Mouse (Mus musculus) kidney, adult 18-20 months (tissue): Measurements from ENCODE around the gene Duox2.
"Not testable (repeated sequence)": the region's sequence is repeated elsewhere in the genome, so short reads cannot be mapped to it uniquely, and the experiment has no call there.

Experiments
- DNase-seq: peaks from one replicate; pipeline ENCODE4 v3.0.0; 2021

Gene Duox2

DNA sequence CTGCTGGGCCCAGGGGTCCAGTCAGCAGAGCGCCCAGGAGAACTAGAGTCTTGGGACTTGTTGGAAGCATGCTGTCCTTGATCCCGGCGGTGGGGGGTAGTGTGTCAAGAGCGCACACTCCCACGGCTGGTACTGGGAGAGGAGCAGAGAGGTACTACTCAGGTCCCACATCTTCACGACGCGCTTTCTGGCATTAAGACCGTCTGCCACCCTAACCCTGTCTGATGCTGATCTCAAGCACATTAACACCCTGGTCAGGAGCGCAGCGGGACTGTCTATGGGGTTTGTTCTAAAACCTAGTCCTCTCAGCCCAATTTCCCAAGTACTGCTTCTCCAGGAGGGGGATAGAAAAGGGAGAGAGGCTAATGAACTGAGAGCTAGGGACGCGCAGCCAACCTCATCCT, at the start of gene Duox2:
Gene Duox2 (minus strand): TSS at position 354 of the 404 bp plus-strand sequence.
- DNase-seq: no peak

DNA sequence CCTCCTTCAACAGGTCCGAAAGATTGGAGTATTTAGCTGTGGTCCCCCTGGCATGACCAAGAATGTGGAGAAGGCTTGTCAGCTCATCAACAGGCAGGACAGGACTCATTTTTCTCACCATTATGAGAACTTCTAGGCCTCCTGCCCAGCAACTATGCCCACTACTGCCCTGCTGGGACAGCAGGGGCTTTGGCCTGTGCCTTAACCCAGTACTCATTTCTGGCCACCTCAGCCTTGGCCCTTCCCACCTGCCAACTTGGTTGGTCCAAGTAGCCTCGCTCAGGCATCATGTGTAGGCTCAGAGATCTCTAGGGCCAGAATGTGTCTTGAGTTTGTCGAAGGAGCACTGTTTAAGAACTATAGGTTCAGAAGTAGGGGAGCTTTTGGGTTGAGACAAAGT, 49.0 kb upstream of the Duox2 start:
- DNase-seq: no peak

DNA sequence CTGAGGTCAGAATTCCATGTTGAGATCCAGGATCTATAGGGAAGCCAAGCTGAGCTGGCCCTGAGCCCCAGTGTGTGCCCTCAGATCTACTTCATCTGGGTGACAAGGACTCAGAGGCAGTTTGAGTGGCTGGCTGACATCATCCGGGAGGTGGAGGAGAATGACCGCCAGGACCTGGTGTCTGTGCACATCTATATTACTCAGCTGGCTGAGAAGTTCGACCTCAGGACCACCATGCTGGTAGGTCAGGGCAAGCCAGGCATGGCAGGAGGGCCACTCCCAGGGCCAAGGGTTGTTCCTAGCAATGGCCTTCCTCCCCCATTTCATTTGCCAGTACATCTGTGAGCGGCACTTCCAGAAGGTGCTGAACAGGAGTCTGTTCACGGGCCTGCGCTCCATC, 47.9 kb upstream of the Duox2 start:
- not testable (repeated sequence) for DNase-seq

DNA sequence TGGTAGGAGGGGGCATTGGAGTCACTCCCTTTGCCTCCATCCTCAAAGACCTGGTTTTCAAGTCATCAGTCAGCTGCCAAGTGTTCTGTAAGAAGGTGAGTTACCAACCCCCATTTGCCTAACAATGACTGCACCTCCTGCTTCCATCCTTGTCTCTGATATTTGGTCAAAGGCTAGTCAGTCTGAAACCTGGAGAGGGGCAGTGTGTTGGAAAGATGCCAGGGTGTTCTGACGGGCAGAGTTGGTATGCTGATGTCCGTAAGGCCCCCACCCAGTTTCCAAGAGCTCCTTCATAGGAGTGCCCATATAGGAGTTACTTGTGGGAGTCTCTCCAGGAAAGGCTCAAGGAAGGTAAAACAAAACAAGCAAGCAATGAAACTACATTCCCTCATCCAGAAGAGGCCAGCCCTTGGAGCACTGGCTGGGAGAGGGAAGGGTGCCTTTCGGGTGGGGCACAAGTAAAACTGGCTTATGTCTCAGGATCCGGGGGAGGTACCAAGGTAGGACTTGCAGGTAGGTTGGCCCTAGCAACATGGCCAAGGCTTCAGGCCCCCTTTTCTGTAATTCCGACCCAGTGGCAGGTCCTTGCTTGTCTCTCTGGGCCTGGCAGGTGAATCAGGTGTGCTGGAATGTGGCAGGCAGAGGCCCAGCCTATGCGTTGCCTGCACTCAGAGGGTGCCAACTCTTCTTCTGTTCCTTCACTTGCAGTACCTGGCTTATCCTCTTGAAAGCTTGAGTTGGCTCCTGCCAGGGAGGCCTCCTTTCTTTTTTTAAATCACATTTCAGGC, 47.1 kb upstream of the Duox2 start:
- no peak for DNase-seq

DNA sequence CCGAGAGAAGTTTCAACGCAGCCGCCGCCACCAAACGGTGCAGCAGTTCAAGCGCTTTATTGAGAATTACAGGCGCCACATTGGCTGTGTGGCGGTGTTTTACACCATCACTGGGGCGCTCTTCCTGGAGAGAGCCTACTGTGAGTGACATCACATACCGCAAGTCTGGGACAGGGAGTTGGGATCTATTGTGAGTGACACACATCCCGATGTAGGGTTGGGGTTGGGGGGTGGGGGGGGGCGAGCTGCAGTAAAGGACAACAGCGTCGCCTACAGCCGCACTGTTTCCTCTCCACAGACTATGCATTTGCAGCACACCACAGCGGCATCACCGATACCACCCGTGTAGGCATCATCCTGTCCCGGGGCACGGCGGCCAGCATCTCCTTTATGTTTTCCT, 39.0 kb upstream of the Duox2 start:
- DNase-seq: no peak

DNA sequence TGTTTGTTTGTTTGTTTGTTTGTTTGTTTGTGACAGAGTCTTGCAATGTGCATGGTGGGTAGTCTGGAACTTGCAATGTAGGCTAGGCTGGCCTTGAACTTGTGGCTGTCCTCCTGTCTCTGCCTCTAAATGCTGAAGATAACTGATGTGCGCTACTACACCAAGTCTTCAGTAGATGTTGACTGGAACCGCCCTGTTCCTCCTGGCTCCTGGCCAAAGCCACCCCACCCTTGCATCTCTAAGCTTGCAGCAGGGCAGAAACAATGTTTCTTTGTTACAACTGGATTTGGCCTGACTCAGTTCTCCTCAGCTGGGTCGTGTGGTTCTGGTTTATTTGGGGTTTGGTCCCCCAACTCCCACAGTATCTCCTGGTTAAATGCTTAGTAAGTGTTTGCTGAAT, 35.9 kb upstream of the Duox2 start:
- DNase-seq: no peak

DNA sequence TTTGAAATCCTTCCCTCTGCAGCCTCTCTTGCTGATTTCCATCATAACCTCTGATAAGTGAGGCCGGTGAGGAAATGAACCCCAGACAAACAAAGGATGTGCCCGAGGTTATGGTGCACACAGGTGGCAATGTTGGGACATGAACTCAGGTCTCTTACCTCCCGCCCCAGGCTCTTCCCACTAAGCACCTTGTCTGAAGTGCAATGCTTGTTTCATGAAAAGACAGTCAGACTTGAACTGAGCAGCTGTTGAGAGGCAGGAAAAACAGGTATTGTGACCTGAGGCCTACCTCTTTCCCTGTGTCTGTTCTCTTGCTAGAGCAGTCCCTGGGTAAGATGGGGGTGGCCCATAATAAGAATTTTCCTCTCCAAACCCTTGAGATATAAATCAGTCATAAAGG, 34.0 kb upstream of the Duox2 start:
- DNase-seq: no peak

DNA sequence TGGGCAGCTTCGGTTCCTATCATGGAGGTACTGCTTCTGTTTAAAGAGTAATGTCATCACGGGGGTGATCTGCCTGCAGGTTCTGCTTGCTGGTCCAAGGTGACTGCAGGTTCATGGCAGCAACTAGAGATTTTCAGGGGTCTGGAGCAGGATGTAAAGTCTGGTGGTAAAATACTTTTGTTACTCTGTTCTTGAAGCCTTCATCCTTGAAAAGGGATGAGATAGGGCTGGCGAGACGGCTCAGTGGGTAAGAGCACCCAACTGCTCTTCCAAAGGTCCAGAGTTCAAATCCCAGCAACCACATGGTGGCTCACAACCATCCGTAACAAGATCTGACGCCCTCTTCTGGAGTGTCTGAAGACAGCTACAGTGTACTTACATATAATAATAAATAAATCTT, 32.1 kb upstream of the Duox2 start:
- not testable (repeated sequence) for DNase-seq

DNA sequence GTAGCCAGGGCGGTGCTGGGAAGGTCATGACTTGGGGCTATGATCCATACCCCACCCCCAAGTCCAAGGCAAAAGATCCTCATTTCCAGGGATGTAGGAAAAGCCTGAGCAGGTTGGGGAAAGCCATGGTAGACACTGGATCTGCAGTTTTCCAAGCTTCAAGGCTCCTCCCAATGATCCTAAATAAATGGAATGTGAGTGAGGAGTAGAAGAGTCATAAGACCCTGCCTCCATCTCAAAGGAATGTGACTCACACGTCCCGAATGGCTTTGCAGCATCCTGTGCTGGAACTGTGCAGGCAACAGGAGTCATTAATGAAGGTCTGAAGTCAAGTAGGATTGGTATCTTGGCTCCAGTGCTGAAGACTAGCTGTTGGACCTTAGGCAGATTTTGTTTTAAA, 29.7 kb upstream of the Duox2 start:
- no peak for DNase-seq

DNA sequence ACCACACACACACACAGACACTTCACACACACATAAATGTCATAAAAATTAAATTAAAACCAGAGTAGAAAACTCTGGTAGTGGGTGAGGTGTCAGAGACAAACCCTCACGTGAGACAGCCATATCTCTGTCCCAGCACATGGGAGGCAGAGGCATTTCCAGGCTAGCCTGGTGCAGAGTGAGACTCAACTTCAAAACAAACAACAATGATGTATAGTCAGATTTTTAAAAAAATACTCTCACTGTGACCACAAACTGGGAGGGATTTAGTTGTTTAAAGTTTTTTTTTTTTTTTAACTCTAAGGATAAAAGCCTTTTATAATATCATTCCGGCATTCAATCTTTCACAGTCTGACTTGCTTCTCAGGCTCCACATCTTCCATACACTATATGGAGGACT, 27.1 kb upstream of the Duox2 start:
- no peak for DNase-seq

DNA sequence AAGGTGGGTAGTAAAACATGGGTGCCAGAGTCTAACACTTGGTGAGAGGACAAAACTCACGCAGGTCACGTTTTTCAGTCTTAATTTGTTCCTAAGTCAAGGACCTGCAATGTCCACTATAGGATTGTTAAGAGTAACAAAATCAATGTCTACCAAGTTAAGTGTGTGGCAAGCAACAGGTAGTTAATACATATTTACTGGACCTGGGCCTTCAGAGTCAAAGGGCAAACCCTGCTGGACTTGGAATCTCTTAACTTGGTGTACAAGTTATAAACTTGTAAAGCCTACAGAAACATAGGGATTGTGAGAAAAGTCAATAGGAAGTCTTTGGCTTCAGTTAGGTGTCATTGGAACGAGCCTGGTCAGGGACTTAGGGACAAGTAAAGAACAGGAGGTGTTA, 26.3 kb upstream of the Duox2 start:
- no peak for DNase-seq

DNA sequence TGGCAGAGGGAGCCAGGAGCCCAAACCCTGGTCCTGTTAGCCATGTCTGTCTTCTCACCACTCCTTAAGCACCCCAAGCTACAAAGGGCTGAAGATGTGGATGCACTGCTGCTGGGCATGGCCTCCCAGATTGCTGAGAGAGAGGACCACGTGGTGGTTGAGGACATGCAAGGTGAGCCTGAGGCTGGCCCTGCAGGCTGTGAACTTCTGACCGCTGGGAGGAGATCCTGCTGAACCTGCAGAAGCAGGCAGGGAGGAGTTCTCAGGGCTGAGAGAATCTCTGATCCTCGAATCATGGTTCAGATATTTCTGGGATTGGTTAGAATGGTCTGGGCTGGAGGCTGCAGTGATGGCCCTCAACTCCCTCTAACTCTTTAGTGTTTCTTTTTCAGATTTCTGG, 25.7 kb upstream of the Duox2 start:
- DNase-seq: no peak

DNA sequence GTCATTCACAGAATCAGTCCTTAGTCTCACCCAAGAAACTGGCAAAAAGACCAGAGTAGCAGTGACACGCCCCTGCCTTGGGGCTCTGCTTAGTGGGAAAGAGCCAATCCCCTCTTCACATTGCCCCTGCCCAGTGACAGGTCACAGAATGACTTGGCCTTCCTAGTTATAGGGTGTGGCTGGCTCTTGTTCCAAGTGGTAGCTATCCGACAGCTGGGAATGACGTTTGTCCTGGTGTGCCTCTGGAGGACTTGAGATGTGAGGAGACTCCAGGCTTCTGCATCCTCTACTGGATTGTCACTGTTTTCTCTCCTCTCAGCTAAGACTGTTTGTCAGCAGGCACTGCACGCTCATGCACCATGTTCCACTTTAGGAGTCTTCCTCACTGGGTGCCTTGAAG, 19.1 kb upstream of the Duox2 start:
- no peak for DNase-seq

DNA sequence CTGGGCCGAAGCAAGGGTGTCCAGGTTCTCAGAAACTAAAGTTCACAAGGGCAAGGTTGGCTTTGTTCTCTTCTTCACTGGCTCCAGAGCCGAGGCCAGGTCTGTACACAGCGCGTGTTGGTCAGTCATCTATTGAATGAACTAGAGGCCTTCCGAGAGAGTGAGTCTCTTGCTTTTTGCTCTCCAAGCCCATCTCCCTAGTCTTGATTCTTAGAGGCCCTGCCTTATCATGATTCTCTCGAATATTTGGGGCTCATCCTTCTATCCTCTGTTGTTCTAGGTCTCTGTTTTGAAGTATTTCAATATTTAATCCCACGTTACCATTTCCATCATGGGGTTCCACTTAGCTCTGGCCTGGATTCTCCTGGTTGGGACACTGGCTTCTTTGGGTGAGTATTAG, 17.1 kb upstream of the Duox2 start, which contains the start of gene Duox1:
Gene Duox1 (plus strand): TSS at position 301 of the 400 bp plus-strand sequence.
- DNase-seq: no peak

DNA sequence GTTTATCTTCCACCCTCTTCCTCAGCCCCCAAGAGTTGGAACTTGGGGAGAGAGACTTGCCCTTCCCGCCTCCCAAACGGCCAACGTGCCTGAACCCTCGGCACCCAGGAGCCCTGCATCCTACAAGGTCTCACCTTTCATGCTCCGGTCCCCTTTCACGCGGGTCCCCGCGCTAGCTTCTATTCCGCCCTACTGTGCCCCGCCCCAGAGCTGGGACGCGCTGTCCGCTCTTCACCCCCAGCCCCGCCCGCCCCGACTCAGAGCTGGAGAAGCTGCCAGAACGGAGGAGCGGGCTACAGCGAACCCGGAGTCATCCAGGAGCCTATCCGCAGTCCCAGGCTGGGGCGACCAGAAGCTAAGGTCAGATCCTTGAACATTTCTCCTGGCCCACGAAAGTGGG, 15.3 kb upstream of the Duox2 start, which contains the start of gene Duoxa1:
Gene Duoxa1 (minus strand): TSS at position 195 of the 400 bp plus-strand sequence.
- DNase-seq: no peak

DNA sequence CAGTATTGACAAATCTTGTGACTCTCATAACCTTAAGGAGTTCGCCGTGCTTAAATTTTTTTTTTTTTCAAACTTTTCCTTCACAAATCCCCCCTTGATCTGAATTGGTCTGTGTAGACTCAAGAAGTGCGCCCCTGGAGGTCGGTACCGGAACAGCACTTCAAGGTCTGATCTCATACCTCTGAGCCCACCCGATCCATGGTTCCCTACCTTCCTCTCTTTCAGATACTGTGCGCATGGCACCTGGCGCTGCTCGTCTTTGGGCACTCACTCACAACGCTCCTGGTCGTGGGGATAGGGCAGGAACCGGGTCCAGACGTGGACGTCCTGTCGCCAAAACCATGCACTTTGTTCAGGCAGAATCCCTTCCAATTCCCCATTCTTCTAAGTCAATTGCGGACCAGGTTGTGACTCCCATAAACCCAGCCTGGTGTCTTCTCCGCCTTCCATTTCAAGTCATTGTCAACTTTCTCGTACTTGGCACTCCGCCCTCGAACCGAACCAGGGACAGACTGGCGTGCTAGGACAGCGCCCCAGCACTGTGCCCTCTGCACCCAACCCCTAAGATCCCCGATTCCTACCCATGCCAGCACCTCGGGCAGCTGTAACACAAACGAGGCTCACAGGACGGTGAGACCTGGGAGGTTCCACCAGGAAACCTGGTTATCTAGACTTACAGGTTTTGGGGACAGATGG, 14.6 kb upstream of the Duox2 start:
- peak; percentile 67 for DNase-seq

DNA sequence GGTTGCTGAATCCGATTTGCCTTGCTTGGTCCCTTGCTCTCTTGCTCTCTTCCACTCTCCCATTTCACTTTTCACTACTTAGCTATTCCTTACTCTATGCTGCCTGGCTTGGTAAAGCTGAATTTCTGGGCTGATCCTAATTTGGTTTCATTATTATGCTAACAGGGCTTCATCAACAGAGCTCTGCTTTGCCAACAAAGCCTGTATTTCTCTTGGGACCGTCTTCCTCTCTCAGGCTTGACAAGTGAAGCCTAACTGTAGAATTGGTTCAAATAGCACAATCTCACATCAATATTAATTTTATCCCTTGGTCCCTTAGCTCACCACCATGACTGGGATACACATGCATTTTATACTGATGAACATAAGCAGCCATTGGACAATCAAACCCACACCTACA, 13.3 kb upstream of the Duox2 start:
- no peak for DNase-seq

DNA sequence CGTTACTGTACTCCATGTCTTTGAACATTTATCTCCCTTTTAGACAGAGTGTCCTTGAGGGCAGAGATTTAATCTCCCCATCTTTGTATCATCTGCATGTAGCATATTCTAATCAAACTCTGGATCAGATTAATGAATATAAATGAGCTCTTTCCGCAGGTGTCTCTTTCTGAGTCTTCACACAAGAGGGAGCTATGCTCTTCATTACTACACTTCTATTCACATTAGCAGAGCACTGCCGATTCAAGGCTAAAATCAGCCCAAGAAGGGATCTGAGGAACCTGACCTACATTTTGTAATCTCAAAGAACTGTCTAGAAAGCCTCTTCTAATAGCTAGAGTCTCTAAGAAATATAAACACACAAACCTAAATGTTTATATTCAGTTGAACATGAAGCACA, 11.4 kb upstream of the Duox2 start:
- no peak for DNase-seq

DNA sequence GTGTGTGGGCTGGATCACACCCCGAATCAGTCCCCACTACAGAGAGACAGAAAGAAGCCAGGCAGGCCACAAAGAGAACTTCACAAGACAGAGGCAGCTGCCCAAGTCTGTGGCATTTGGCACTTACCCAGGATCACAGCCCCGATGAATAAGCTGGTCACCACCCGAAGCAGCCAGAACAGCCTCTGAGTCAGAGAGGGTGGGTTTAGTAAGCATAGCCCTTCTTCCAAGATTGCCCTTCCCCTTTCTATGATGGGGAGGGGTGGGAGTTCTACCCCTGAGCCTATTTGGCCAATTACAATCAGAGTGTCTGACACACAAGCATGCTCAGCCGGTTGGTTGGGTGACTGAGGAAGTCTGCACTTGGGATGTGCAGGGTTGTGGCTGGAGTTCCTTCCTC, 7.9 kb upstream of the Duox2 start:
- DNase-seq: no peak

DNA sequence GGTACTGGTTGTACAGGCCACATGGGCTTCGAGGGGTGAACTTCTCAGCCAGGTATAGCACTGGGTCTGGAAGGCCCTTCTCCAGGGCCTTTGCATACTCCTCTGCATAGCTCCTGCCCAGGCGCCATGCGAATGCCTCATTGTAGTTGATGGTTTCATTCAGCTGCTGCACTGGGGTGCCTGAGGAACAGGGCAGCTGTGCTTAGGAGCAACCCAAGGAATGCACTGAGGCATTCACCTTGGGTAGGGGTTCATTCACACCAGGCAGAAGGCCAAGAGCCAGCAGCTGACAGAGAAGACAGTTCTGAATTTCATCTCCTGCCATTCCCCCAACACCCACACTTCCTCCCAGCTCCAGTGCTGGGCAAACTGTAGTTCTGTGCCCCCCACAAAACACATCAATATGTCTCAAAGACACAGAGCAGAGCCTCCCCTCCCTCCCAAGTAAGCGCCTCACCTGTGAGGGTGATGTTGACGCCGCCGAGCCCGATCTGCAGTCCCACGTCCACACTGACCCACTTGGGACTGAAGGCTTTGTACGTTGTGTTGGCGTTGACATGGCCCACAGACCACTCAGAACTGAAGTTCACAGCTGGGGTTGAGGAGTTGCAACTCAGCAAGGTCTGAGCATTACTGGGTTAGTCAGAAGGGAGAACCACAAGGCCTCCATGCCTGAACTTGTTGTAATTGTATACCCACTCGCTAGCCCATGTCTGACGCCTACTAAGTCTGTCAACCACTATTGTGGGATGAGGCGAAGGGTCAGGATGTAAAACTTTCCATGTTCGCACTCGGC, 7.0 kb upstream of the Duox2 start:
- no peak for DNase-seq

DNA sequence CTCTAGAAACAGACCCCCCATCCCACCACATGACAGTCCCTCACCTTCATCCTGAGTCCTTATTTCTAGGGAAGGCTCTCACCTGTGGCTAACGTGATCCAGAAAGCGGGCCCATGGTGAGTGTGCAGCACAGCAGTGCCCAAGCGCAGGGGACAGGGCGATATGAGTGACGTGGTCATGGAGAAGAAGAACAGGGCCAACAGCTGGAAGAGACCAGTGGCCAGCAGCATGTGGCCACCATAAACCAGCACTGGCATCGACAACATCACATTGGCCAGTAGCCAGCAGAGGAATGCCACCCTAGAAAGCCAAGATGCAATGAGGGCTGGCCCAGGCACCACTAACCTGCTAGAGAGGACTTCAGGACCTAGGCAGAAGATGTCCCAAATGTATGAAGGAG, 6.3 kb upstream of the Duox2 start:
- no peak for DNase-seq

DNA sequence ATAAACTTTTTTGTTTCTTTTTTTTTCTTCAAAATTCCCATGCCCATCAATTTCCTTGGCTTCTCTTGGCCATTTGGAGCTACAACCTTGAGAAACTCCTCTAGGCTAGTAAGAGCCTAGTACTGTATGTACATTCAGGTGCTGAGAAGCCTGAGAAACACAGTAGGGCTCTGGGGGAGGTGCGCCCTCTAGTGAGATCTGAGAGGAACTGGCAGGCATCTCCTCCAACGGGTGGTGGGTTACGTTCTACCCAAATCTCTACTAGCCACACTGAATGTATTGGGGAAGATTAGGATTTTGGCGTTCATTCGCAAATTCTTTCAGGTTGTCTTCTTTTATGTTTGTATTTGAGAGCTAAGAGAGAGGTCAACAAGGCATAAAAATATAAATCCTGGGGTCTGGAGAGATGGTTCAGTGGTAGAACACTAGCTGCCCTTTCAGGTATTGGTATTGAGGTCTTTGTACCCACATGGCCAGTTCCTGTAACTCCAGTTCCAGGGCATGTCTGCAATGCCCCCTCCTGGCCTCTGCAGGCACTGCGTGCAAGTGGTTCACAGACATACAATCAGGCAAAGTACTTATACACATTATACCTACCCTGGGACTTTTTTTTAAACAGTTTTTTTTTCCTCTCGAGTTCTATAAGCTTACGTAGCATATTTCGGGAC, 4.5 kb upstream of the Duox2 start:
- DNase-seq: peak; percentile 79

DNA sequence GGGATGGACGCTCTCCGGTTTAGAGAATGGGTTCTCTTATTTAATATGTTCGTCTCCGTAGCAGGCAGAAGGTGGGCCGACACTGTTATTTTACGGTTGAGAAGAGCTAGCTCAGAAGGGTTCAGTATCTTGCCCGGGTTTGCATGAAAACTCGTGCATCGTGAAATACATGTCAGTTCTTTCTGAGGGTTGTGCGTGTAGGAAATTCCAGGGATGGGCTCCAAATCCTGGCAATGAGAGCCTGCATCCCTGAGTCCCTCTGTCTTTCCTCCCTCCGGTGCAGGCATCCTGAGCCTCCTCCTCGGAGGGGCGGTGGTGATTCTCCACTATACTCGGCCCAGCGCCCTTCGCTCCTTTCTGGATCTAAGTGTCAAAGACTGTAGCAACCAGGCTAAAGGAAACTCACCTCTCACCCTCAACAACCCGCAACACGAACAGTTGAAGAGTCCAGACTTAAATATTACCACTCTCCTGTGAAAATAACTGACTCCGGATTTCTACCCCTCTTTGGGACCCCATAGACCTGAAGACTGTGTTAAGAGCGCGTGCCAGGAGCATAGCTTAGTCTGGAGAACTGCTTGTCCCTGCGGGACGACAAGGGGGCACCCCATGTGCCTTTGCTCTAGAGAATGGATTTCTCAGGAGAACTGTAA, 3.8 kb upstream of the Duox2 start:
- no peak for DNase-seq
